Mouse (Mus musculus) heart, postnatal 10 days (tissue): ENCODE data around the gene 2610507B11Rik. TPM values are rescaled to one million over a fixed set of nuclear protein-coding genes. Genes with fewer than 3 reads are reported as not detected.

ENCODE experiments used
- DNase-seq, 2 experiments: peaks; one replicate each; pipeline ENCODE4 v3.0.0; 2021
- intact Hi-C: fragments of 180-260 bp; cut with DNase I; formaldehyde crosslinking; loops from one replicate; pipeline ENCODE4 v1.15.1; 2025
- total RNA-seq, 2 experiments: library from RNA; stranded (reverse); gene quantifications; 2 replicates each; pipeline ENCODE4 v1.2.3; 2021

The 2610507B11Rik gene
- total RNA-seq, 2 experiments from 2014 or later: 180 to 190 TPM

DNA sequence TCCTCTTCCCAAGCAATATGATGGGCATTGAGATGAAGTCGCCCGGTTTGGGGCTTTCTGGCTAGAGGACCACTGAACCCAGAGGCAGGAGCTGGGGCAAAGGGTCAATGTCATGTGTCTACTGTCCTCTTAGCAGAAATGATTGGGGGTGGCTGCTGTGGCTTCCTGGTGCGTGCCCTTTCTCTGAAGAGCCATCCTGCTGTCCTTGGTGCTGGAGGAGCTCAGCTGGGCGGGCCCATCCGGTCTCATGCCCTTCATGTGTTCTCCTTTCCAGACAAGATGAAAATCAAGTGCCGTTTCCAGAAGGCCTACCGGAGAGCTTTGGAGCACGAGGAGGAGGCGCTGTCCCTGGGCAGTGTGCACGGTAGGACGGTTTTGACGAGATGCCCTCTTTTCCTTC lies 71.1 kb downstream of the 2610507B11Rik start:
- intact Hi-C loops: no loop called here
- DNase-seq: no peak

DNA sequence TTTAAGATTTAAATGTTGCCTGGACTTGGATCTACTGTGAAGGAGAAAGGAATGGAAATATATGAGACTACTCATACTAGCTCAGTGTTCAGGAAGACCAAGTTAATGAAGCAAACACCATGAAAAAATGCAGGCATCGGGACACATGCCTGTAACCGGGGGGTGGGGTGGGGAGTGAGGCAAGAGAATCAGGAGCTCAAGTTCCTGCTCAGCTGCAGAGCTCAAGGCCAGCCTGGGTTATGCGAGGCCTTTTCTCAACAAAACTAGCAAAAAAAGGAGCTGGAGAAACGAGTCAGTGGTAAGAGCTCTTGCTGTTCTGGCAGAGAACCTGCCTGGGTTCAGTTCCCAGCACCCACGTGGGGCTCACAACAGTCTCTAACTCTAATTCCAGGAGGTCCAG lies 72.4 kb downstream of the 2610507B11Rik start:
- intact Hi-C loops: no loop called here
- no peak for DNase-seq

- no peak for DNase-seq
- intact Hi-C loops: no loop called here
Observed at GRCm38 (mm10) chr11:78337040-78337439, 75.5 kb downstream of the 2610507B11Rik start.

Other genes with a start within 250 kb of the 2610507B11Rik start
- gene Dhrs13, start 229.5 kb upstream of the 2610507B11Rik start, total RNA-seq: 1 to 10 TPM; 4.9 to 7.4 TPM
- gene Flot2, start 223.8 kb upstream of the 2610507B11Rik start, total RNA-seq: 10 to 100 TPM; 85.1 to 90.8 TPM
- 10 to 100 TPM; 22.8 to 23.6 TPM for gene Eral1, start 181.4 kb upstream of the 2610507B11Rik start, total RNA-seq
- 10 to 100 TPM; 15.0 to 17.0 TPM for gene Fam222b, start 167.1 kb upstream of the 2610507B11Rik start, total RNA-seq
- gene Traf4, start 96.2 kb upstream of the 2610507B11Rik start, total RNA-seq: 10 to 100 TPM; 17.5 to 21.0 TPM
- 1 to 10 TPM; 4.5 to 5.4 TPM for gene Nek8, start 85.1 kb upstream of the 2610507B11Rik start, total RNA-seq
- 1 to 10 TPM; 9.1 to 9.4 TPM for gene Tlcd1, start 85.0 kb upstream of the 2610507B11Rik start, total RNA-seq
- gene Rpl23a, start 78.2 kb upstream of the 2610507B11Rik start, total RNA-seq: 100 to 1,000 TPM; 965 to 994 TPM
- gene Rab34, start 73.3 kb upstream of the 2610507B11Rik start, total RNA-seq: 10 to 100 TPM; 22.3 to 24.3 TPM
- 1 to 10 TPM; 1.5 to 3.1 TPM for gene Proca1, start 68.4 kb upstream of the 2610507B11Rik start, total RNA-seq
- gene Sdf2, start 16.0 kb upstream of the 2610507B11Rik start, total RNA-seq: 10 to 100 TPM; 46.4 to 50.6 TPM
- 10 to 100 TPM; 33.7 to 36.6 TPM for gene Supt6, start 15.8 kb upstream of the 2610507B11Rik start, total RNA-seq
- gene BC030499, start 29.1 kb downstream of the 2610507B11Rik start, total RNA-seq: under 1 TPM; 0.57 to 0.67 TPM
- 1 to 10 TPM; 8.8 to 9.5 TPM for gene Spag5, start 39.8 kb downstream of the 2610507B11Rik start, total RNA-seq
- 1 to 10 TPM in 1 of 2 experiments, under 1 TPM in 1; 0.81 to 1.1 TPM for gene Aldoc, start 61.2 kb downstream of the 2610507B11Rik start, total RNA-seq
- gene Pigs, start 66.7 kb downstream of the 2610507B11Rik start, total RNA-seq: 10 to 100 TPM; 26.4 to 26.8 TPM
- gene Unc119, start 81.7 kb downstream of the 2610507B11Rik start, total RNA-seq: 10 to 100 TPM in 1 of 2 experiments, 1 to 10 TPM in 1; 9.0 to 10.1 TPM
- gene Foxn1, start 124.8 kb downstream of the 2610507B11Rik start, total RNA-seq: not detected
- not detected for gene Slc13a2, start 160.5 kb downstream of the 2610507B11Rik start, total RNA-seq
- 1 to 10 TPM; 1.5 to 2.0 TPM for gene Slc46a1, start 203.9 kb downstream of the 2610507B11Rik start, total RNA-seq
- under 1 TPM; 0.22 to 0.30 TPM for gene Sarm1, start 236.0 kb downstream of the 2610507B11Rik start, total RNA-seq
- 10 to 100 TPM; 23.4 to 28.4 TPM for gene Vtn, start 237.3 kb downstream of the 2610507B11Rik start, total RNA-seq
- gene Sebox, start 241.7 kb downstream of the 2610507B11Rik start, total RNA-seq: not detected